Mouse (Mus musculus) brain, embryonic 14.5 days (tissue): ENCODE data around the gene Teddm2.

Experiments
- CTCF ChIP-seq: fragments of 200-500 bp; IDR thresholded peaks from 2 replicates; pipeline ENCODE4 v1.5.1; 2012; ENCODE audit warnings: inconsistent platforms, mild to moderate bottlenecking, moderate library complexity, borderline replicate concordance; ENCODE audit not compliant: insufficient read depth, insufficient read length; ENCODE audit errors: extremely low read depth
- POLR2A ChIP-seq: fragments of 200-500 bp; IDR thresholded peaks from 2 replicates; pipeline ENCODE4 v1.6.1; 2012; ENCODE audit warnings: mild to moderate bottlenecking, inconsistent platforms, borderline replicate concordance; ENCODE audit not compliant: poor library complexity, insufficient read depth, insufficient read length, severe bottlenecking; ENCODE audit errors: extremely low read depth

GRCm38 (mm10) chr1:153893746-153894145 lies 6.3 kb downstream of the Teddm2 start:
- TF ChIP-seq CTCF, result no peak
- TF ChIP-seq POLR2A, result no peak
